Mouse (Mus musculus): ENCODE measurements at regions not wholly inside any gene's neighbourhood (a gene's known extent, or its start where the extent isn't known, plus 50 kb on each side); places are given as distances from the start of the nearest gene placed in this dataset.

- no peaks in the 10 kb centered on the region; the same call in 1 of the 2 replicates for H3K9me3 ChIP-seq (replicated peaks; ENCODE audit: control insufficient read depth, low read length)
- ATAC-seq (ENCODE audit: insufficient read depth, low FRiP score) = no peak
- 69% methylated on average over 7 of the region's 7 CpGs for WGBS
Observed at GRCm38 (mm10) chr13:69414813-69415212, 118.7 kb upstream of the Nsun2 start.

GRCm38 (mm10) chr13:69416726-69417125, 116.8 kb upstream of the Nsun2 start:
- H3K9me3 ChIP-seq (replicated peaks; ENCODE audit: control insufficient read depth, low read length) = no peaks in the 10 kb centered on the region; the same call in 1 of the 2 replicates
- H3K4me3 ChIP-seq (replicated peaks; ENCODE audit: low read length) = no peak overlapping the region
- no peaks in the 10 kb centered on the region for H3K4me1 ChIP-seq (ENCODE audit: control insufficient read depth, insufficient read depth, low read length)
- no peak for ATAC-seq (ENCODE audit: insufficient read depth, low FRiP score)
- WGBS = 70% methylated on average over 2 of the region's 2 CpGs
- H3K4me2 ChIP-seq (ENCODE audit: low read depth, low read length) = no peak overlapping the region
- H3K9ac ChIP-seq (ENCODE audit: low read length) = no peak overlapping the region
- no peaks in the 10 kb centered on the region for H3K27me3 ChIP-seq (ENCODE audit: control insufficient read depth, insufficient read depth, low read length)
- H3K36me3 ChIP-seq (ENCODE audit: control insufficient read depth, insufficient read depth, low read length) = no peaks in the 10 kb centered on the region
- no peak overlapping the region for H3K27ac ChIP-seq (ENCODE audit: low read length)

More at GRCm38 (mm10) chr13:69414813-69415212, 118.7 kb upstream of the Nsun2 start:
- H3K27ac ChIP-seq (ENCODE audit: low read length) = no peak overlapping the region
- no peaks in the 10 kb centered on the region for H3K36me3 ChIP-seq (ENCODE audit: control insufficient read depth, insufficient read depth, low read length)
- no peaks in the 10 kb centered on the region for H3K4me1 ChIP-seq (ENCODE audit: control insufficient read depth, insufficient read depth, low read length)
- H3K4me3 ChIP-seq (replicated peaks; ENCODE audit: low read length) = no peak overlapping the region
- no peaks in the 10 kb centered on the region for H3K27me3 ChIP-seq (ENCODE audit: control insufficient read depth, insufficient read depth, low read length)
- no peak overlapping the region for H3K4me2 ChIP-seq (ENCODE audit: low read depth, low read length)
- no peak overlapping the region for H3K9ac ChIP-seq (ENCODE audit: low read length)

- WGBS = 71% methylated on average over 14 of the region's 14 CpGs
- no peaks in the 10 kb centered on the region for H3K27me3 ChIP-seq (ENCODE audit: control insufficient read depth, insufficient read depth, low read length)
- H3K4me1 ChIP-seq (ENCODE audit: control insufficient read depth, insufficient read depth, low read length) = no peaks in the 10 kb centered on the region
- ATAC-seq (ENCODE audit: insufficient read depth, low FRiP score) = no peak
- no peaks in the 10 kb centered on the region for H3K9me3 ChIP-seq (replicated peaks; ENCODE audit: control insufficient read depth, low read length)
- H3K27ac ChIP-seq (ENCODE audit: low read length) = no peak overlapping the region
- no peak overlapping the region for H3K4me2 ChIP-seq (ENCODE audit: low read depth, low read length)
- no peak overlapping the region for H3K9ac ChIP-seq (ENCODE audit: low read length)
- no peak overlapping the region for H3K4me3 ChIP-seq (replicated peaks; ENCODE audit: low read length)
- H3K36me3 ChIP-seq (ENCODE audit: control insufficient read depth, insufficient read depth, low read length) = no peaks in the 10 kb centered on the region
Observed at GRCm38 (mm10) chr13:69417855-69418478, 115.6 kb upstream of the Nsun2 start.

- WGBS = 84% methylated on average over 8 of the region's 8 CpGs
- no peaks in the 10 kb centered on the region for H3K27me3 ChIP-seq (ENCODE audit: control insufficient read depth, insufficient read depth, low read length)
- no peaks in the 10 kb centered on the region for H3K9me3 ChIP-seq (replicated peaks; ENCODE audit: control insufficient read depth, low read length)
- no peaks in the 10 kb centered on the region for H3K4me1 ChIP-seq (ENCODE audit: control insufficient read depth, insufficient read depth, low read length)
- ATAC-seq (ENCODE audit: insufficient read depth, low FRiP score) = no peak
- H3K4me2 ChIP-seq (ENCODE audit: low read depth, low read length) = no peak overlapping the region
- H3K9ac ChIP-seq (ENCODE audit: low read length) = no peak overlapping the region
- no peak overlapping the region for H3K4me3 ChIP-seq (replicated peaks; ENCODE audit: low read length)
- H3K27ac ChIP-seq (ENCODE audit: low read length) = no peak overlapping the region
- H3K36me3 ChIP-seq (ENCODE audit: control insufficient read depth, insufficient read depth, low read length) = no peaks in the 10 kb centered on the region
Observed at GRCm38 (mm10) chr13:69420166-69420565, 113.4 kb upstream of the Nsun2 start.

- Histone ChIP-seq H3K4me2 (ENCODE audit: low read depth, low read length) (no peak overlapping the region), H3K9ac (ENCODE audit: low read length) (no peak overlapping the region), H3K27me3 (ENCODE audit: control insufficient read depth, insufficient read depth, low read length) (no peaks in the 10 kb centered on the region), H3K9me3 (replicated peaks; ENCODE audit: control insufficient read depth, low read length) (no peaks in the 10 kb centered on the region), H3K4me1 (ENCODE audit: control insufficient read depth, insufficient read depth, low read length) (no peaks in the 10 kb centered on the region), H3K27ac (ENCODE audit: low read length) (no peak overlapping the region), H3K4me3 (replicated peaks; ENCODE audit: low read length) (no peak overlapping the region), H3K36me3 (ENCODE audit: control insufficient read depth, insufficient read depth, low read length) (no peaks in the 10 kb centered on the region)
- ATAC-seq (ENCODE audit: insufficient read depth, low FRiP score) = no peak
Observed at GRCm38 (mm10) chr13:69421966-69422365, 111.6 kb upstream of the Nsun2 start.

- no peak overlapping the region for H3K4me2 ChIP-seq (ENCODE audit: low read depth, low read length)
- H3K4me3 ChIP-seq (replicated peaks; ENCODE audit: low read length) = no peak overlapping the region
- WGBS = 19% methylated on average over 6 of the region's 6 CpGs
- no peaks in the 10 kb centered on the region for H3K9me3 ChIP-seq (replicated peaks; ENCODE audit: control insufficient read depth, low read length)
- H3K27me3 ChIP-seq (ENCODE audit: control insufficient read depth, insufficient read depth, low read length) = no peaks in the 10 kb centered on the region
- H3K36me3 ChIP-seq (ENCODE audit: control insufficient read depth, insufficient read depth, low read length) = no peaks in the 10 kb centered on the region
- H3K27ac ChIP-seq (ENCODE audit: low read length) = no peak overlapping the region
- no peak overlapping the region for H3K9ac ChIP-seq (ENCODE audit: low read length)
- no peaks in the 10 kb centered on the region for H3K4me1 ChIP-seq (ENCODE audit: control insufficient read depth, insufficient read depth, low read length)
- peak; percentile 44; the same call in 1 of the 2 replicates for ATAC-seq (ENCODE audit: insufficient read depth, low FRiP score)
Observed at GRCm38 (mm10) chr13:69426117-69426516, 107.4 kb upstream of the Nsun2 start.

GRCm38 (mm10) chr13:69429596-69429995, 104.0 kb upstream of the Nsun2 start:
- no peak overlapping the region for H3K4me3 ChIP-seq (replicated peaks; ENCODE audit: low read length)
- H3K27ac ChIP-seq (ENCODE audit: low read length) = no peak overlapping the region
- H3K27me3 ChIP-seq (ENCODE audit: control insufficient read depth, insufficient read depth, low read length) = no peaks in the 10 kb centered on the region
- WGBS = 44% methylated on average over 5 of the region's 5 CpGs
- H3K9me3 ChIP-seq (replicated peaks; ENCODE audit: control insufficient read depth, low read length) = no peaks in the 10 kb centered on the region
- no peak overlapping the region for H3K4me2 ChIP-seq (ENCODE audit: low read depth, low read length)
- H3K36me3 ChIP-seq (ENCODE audit: control insufficient read depth, insufficient read depth, low read length) = no peaks in the 10 kb centered on the region
- no peak overlapping the region for H3K9ac ChIP-seq (ENCODE audit: low read length)
- no peaks in the 10 kb centered on the region for H3K4me1 ChIP-seq (ENCODE audit: control insufficient read depth, insufficient read depth, low read length)
- ATAC-seq (ENCODE audit: insufficient read depth, low FRiP score) = no peak

GRCm38 (mm10) chr13:69433461-69434323, 99.9 kb upstream of the Nsun2 start:
- ATAC-seq (ENCODE audit: insufficient read depth, low FRiP score) = no peak
- Histone ChIP-seq H3K9ac (ENCODE audit: low read length) (no peak overlapping the region), H3K36me3 (ENCODE audit: control insufficient read depth, insufficient read depth, low read length) (no peaks in the 10 kb centered on the region), H3K4me3 (replicated peaks; ENCODE audit: low read length) (no peak overlapping the region), H3K9me3 (replicated peaks; ENCODE audit: control insufficient read depth, low read length) (no peaks in the 10 kb centered on the region), H3K27ac (ENCODE audit: low read length) (peak overlapping the region; percentile 57), H3K27me3 (ENCODE audit: control insufficient read depth, insufficient read depth, low read length) (no peaks in the 10 kb centered on the region), H3K4me2 (ENCODE audit: low read depth, low read length) (no peak overlapping the region), H3K4me1 (ENCODE audit: control insufficient read depth, insufficient read depth, low read length) (no peaks in the 10 kb centered on the region)
- 60% methylated on average over 8 of the region's 8 CpGs for WGBS

GRCm38 (mm10) chr13:69439486-69439885, 94.1 kb upstream of the Nsun2 start:
- Histone ChIP-seq H3K4me3 (replicated peaks; ENCODE audit: low read length) (no peak overlapping the region), H3K4me2 (ENCODE audit: low read depth, low read length) (no peak overlapping the region), H3K36me3 (ENCODE audit: control insufficient read depth, insufficient read depth, low read length) (no peaks in the 10 kb centered on the region), H3K9me3 (replicated peaks; ENCODE audit: control insufficient read depth, low read length) (no peaks in the 10 kb centered on the region), H3K27ac (ENCODE audit: low read length) (no peak overlapping the region), H3K4me1 (ENCODE audit: control insufficient read depth, insufficient read depth, low read length) (no peaks in the 10 kb centered on the region), H3K27me3 (ENCODE audit: control insufficient read depth, insufficient read depth, low read length) (no peaks in the 10 kb centered on the region), H3K9ac (ENCODE audit: low read length) (no peak overlapping the region)
- no peak for ATAC-seq (ENCODE audit: insufficient read depth, low FRiP score)
- WGBS = 81% methylated on average over 9 of the region's 9 CpGs

Data from stomach, embryonic 16.5 days (tissue).